Mouse (Mus musculus): ENCODE measurements around the gene Dhx29. TPM values are rescaled to one million over a fixed set of nuclear protein-coding genes. Genes with fewer than 3 reads are reported as not detected.
A peak's percentile ranks its signal among the peaks of the same experiment; 100 is the strongest.
"Not testable (repeated sequence)": the region's sequence is repeated elsewhere in the genome, so short reads cannot be mapped to it uniquely, and the experiment has no call there.

The Dhx29 gene
- polyA plus RNA-seq, 1 experiment: 8.1 TPM

- H3K4me3 ChIP-seq (ENCODE audit: insufficient read depth, low read depth, low read length): no peak overlapping the region
- 0 out of 2 replicates have a peak, but pooled peaks cover 3% of the 10 kb centered on the region for H3K4me1 ChIP-seq (ENCODE audit: control insufficient read depth, insufficient read depth, insufficient read length, low read length)
- no peak overlapping the region for H3K27ac ChIP-seq (replicated peaks; ENCODE audit: low read depth, low read length)
These were observed 70.1 kb downstream of the Dhx29 start for GRCm38 (mm10) chr13:112997369-112997768.

GRCm38 (mm10) chr13:112998427-112999201, 71.4 kb downstream of the Dhx29 start:
- no peak overlapping the region for H3K27ac ChIP-seq (replicated peaks; ENCODE audit: low read depth, low read length)
- H3K4me3 ChIP-seq (ENCODE audit: insufficient read depth, low read depth, low read length): peak overlapping the region; percentile 29
- H3K4me1 ChIP-seq (ENCODE audit: control insufficient read depth, insufficient read depth, insufficient read length, low read length): 0 out of 2 replicates have a peak, but pooled peaks cover 2% of the 10 kb centered on the region

- Histone ChIP-seq H3K27ac (replicated peaks; ENCODE audit: low read depth, low read length) (no peak overlapping the region), H3K4me3 (ENCODE audit: insufficient read depth, low read depth, low read length) (no peak overlapping the region), H3K4me1 (ENCODE audit: control insufficient read depth, insufficient read depth, insufficient read length, low read length) (no peaks in the 10 kb centered on the region)
These were observed 72.8 kb downstream of the Dhx29 start for GRCm38 (mm10) chr13:113000090-113000489.

- no peak overlapping the region for H3K27ac ChIP-seq (replicated peaks; ENCODE audit: low read depth, low read length)
- H3K4me1 ChIP-seq (ENCODE audit: control insufficient read depth, insufficient read depth, insufficient read length, low read length): no peaks in the 10 kb centered on the region
- H3K4me3 ChIP-seq (ENCODE audit: insufficient read depth, low read depth, low read length): no peak overlapping the region
These were observed 73.5 kb downstream of the Dhx29 start for GRCm38 (mm10) chr13:113000576-113001318.

GRCm38 (mm10) chr13:113012683-113013082, 85.4 kb downstream of the Dhx29 start:
- H3K4me3 ChIP-seq (ENCODE audit: insufficient read depth, low read depth, low read length): no peak overlapping the region
- H3K4me1 ChIP-seq (ENCODE audit: control insufficient read depth, insufficient read depth, insufficient read length, low read length): no peaks in the 10 kb centered on the region
- H3K27ac ChIP-seq (replicated peaks; ENCODE audit: low read depth, low read length): no peak overlapping the region

- H3K27ac ChIP-seq (replicated peaks; ENCODE audit: low read depth, low read length); H3K4me1 ChIP-seq (ENCODE audit: control insufficient read depth, insufficient read depth, insufficient read length, low read length): not testable (repeated sequence)
- peak overlapping the region; percentile 66 for H3K4me3 ChIP-seq (ENCODE audit: insufficient read depth, low read depth, low read length)
These were observed 86.1 kb downstream of the Dhx29 start for GRCm38 (mm10) chr13:113013174-113013953.

Other genes with a start within 250 kb of the Dhx29 start
- gene Plpp1, start 126.7 kb upstream of the Dhx29 start, polyA plus RNA-seq (2012; ENCODE audit: insufficient read depth, insufficient read length, missing spikeins): 10.1 and 15.5 TPM in 2 replicates
- 20.5 and 24.0 TPM in 2 replicates for gene Mtrex, start 56 bp upstream of the Dhx29 start, polyA plus RNA-seq (2012; ENCODE audit: insufficient read depth, insufficient read length, missing spikeins)
- 0.95 TPM in 1 of 2 replicates, not detected in the other for gene Ccno, start 60.3 kb downstream of the Dhx29 start, polyA plus RNA-seq (2012; ENCODE audit: insufficient read depth, insufficient read length, missing spikeins)
- not detected in 2 replicates for gene Mcidas, start 66.4 kb downstream of the Dhx29 start, polyA plus RNA-seq (2012; ENCODE audit: insufficient read depth, insufficient read length, missing spikeins)
- gene Cdc20b, start 107.7 kb downstream of the Dhx29 start, polyA plus RNA-seq (2012; ENCODE audit: insufficient read depth, insufficient read length, missing spikeins): not detected in 2 replicates
- 143 and 181 TPM in 2 replicates for gene Gpx8, start 119.0 kb downstream of the Dhx29 start, polyA plus RNA-seq (2012; ENCODE audit: insufficient read depth, insufficient read length, missing spikeins)
- not detected in 2 replicates for gene Gzma, start 173.5 kb downstream of the Dhx29 start, polyA plus RNA-seq (2012; ENCODE audit: insufficient read depth, insufficient read length, missing spikeins)

Data from brown adipose tissue, adult 24 weeks (tissue).